Mouse (Mus musculus) lung, postnatal 0 days (tissue): ENCODE data around the gene Dtd2. TPM values are rescaled to one million over a fixed set of nuclear protein-coding genes. Genes with fewer than 3 reads are reported as not detected.

Experiments used
- ATAC-seq: fragments of 200-750 bp; cut with Nextera tagmentation; 2 replicates; pipeline ENCODE4 v1.8.0; 2017; ENCODE audit warnings: moderate library complexity
- DNase-seq: peaks from one replicate; pipeline ENCODE4 v3.0.0-alpha.2; 2016; ENCODE audit warnings: low spot score
- H3K27ac ChIP-seq: fragments of 300-500 bp; sonication (generic); 2 replicates; pipeline ENCODE4 v1.5.1; 2014; ENCODE audit warnings: antibody characterized with exemption, mild to moderate bottlenecking, low read length, mixed read lengths
- H3K27me3 ChIP-seq: fragments of 300-500 bp; sonication (generic); replicated peaks from 2 replicates; pipeline ENCODE4 v1.6.1; 2014; ENCODE audit warnings: low read length, mixed read lengths; ENCODE audit not compliant: insufficient read depth
- H3K36me3 ChIP-seq: fragments of 300-500 bp; sonication (generic); 2 replicates; pipeline ENCODE4 v1.6.1; 2014; ENCODE audit warnings: low read length, mixed read lengths; ENCODE audit not compliant: insufficient read depth
- H3K4me1 ChIP-seq: fragments of 300-500 bp; sonication (generic); 2 replicates; pipeline ENCODE4 v1.6.1; 2014; ENCODE audit warnings: antibody characterized with exemption, low read depth, low read length, mixed read lengths; ENCODE audit not compliant: insufficient read depth
- H3K4me2 ChIP-seq: fragments of 300-500 bp; sonication (generic); replicated peaks from 2 replicates; pipeline ENCODE4 v1.6.1; 2014; ENCODE audit warnings: low read depth, mild to moderate bottlenecking, low read length, moderate library complexity, mixed read lengths
- H3K4me3 ChIP-seq: fragments of 300-500 bp; sonication (generic); 2 replicates; pipeline ENCODE4 v1.5.1; 2014; ENCODE audit warnings: low read depth, low read length
- H3K9ac ChIP-seq: fragments of 300-500 bp; sonication (generic); replicated peaks from 2 replicates; pipeline ENCODE4 v1.6.1; 2014; ENCODE audit warnings: low read depth, mild to moderate bottlenecking
- H3K9me3 ChIP-seq: fragments of 300-500 bp; sonication (generic); 2 replicates; pipeline ENCODE4 v1.6.1; 2016; ENCODE audit warnings: low read length, mixed read lengths
- CTCF ChIP-seq: IDR thresholded peaks from 2 replicates; pipeline ENCODE4 v1.5.1; 2016; ENCODE audit warnings: antibody characterized with exemption, mild to moderate bottlenecking
- EP300 ChIP-seq: IDR thresholded peaks from 2 replicates; pipeline ENCODE4 v1.6.1; 2016; ENCODE audit warnings: antibody characterized with exemption, mild to moderate bottlenecking, control low read depth
- WGBS: fragments of 180-500 bp; shearing (Covaris S2); extraction: QIAGEN DNeasy Blood & Tissue Kit; methylation state at CpG from one replicate; pipeline ENCODE4 v1.1.7; 2014; 5-methylcytosine and 5-hydroxymethylcytosine counted together
- polyA plus RNA-seq: library from polyadenylated mRNA; unstranded; fragments of >200 nt; fragmentation: Nextera tagmentation; extraction: Ambion mirVana; gene quantifications from 2 replicates; pipeline ENCODE4 v1.2.1, GENCODE M21; 2015

Dtd2 gene
- polyA plus RNA-seq, 1 experiment from 2014 or later = 20.1 TPM

DNA sequence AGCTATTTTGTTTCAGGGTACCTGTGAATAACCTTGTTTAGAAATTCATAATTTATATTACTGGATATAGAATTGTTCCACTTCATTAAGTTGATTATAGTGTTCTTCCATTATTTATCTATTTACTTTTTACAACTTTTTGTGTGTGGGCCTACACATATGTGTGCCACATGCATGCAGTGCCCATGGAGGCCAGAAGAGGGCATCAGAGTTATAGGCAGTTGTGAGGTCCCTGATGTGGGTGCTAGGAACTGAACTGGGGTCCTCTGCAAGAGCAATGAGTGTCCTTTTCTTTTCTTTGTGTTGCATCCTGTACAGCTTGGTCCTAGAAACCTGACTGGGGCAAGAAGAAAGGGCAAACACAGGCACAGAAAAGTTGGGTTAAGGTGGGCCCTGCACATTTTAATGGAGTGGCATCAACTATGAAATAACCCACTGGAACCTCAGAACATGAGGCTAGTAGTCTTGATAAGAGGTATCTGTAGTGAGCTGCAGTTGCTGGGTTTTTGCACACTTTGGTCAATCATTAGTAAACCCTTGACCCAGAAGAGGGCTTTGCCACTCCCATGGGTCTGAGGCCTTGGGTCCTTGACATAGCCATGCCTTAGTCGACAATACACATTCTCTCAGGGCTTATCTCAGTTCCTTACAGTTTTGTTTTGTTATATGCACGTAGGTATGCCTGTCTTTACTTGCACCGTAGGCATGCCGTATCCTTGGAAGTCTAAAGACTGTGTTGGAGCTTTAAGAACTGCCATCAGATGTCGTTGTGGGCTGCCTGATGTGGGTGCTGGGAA is 33.8 kb downstream of the Dtd2 start:
- no peak for ATAC-seq
- TF ChIP-seq EP300 (no peak), CTCF (peak; percentile 52)
- no peak for DNase-seq
- no peaks in the 10 kb centered on the region for H3K9me3 ChIP-seq
- no peak overlapping the region for H3K4me2 ChIP-seq
- 73% methylated on average over 5 of the region's 5 CpGs for WGBS
- H3K9ac ChIP-seq = no peak overlapping the region
- H3K4me3 ChIP-seq = no peak overlapping the region
- H3K27me3 ChIP-seq = no peaks in the 10 kb centered on the region
- no peak overlapping the region for H3K27ac ChIP-seq
- H3K36me3 ChIP-seq = no peaks in the 10 kb centered on the region
- no peaks in the 10 kb centered on the region for H3K4me1 ChIP-seq

DNA sequence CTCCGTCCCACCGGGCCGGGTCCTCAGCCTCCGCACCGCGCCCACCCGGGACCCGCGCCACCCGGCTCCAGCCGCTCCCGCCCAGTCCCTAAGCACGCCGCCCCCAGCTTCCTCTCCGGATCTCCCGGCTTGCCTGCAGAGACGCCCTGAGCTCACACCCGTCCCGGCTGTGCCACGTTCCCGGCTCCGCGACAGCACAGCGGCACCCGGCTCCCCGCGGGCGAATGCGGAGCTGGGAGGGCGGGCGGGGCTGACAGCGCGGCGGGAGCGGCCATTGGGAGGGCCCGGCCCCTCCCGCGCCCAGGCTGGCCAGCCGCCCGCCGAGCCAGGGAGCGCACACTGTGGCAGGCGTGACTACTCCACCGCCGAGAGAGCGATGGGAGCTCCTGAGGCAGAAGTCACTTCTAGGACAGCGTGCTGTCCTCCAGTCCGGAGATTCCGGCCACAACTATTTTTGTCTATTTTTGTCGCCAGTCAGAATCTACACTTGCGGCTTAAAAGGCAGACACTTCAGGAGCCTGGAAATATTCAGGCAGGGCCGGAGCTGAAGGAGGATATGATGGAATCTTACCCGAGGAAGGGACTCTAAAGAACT is 35.1 kb downstream of the Dtd2 start, which contains the start of gene Heatr5a:
Heatr5a (minus strand) TSS at position 252 of the 595 bp plus-strand sequence.
- WGBS = under 1% methylated on average over 29 of the region's 53 CpGs
- H3K36me3 ChIP-seq = no peaks in the 10 kb centered on the region
- TF ChIP-seq EP300 (no peak), CTCF (no peak)
- ATAC-seq = peak; percentile 98
- no peaks in the 10 kb centered on the region for H3K27me3 ChIP-seq
- peak within 1 kb of the TSS; percentile 73 for H3K4me2 ChIP-seq
- H3K27ac ChIP-seq = peak within 1 kb of the TSS; percentile 92
- no peaks in the 10 kb centered on the region for H3K9me3 ChIP-seq
- peak within 1 kb of the TSS; percentile 80 for H3K9ac ChIP-seq
- peak; percentile 95 for DNase-seq
- no peaks in the 10 kb centered on the region for H3K4me1 ChIP-seq
- peak within 1 kb of the TSS; percentile 99 for H3K4me3 ChIP-seq

DNA sequence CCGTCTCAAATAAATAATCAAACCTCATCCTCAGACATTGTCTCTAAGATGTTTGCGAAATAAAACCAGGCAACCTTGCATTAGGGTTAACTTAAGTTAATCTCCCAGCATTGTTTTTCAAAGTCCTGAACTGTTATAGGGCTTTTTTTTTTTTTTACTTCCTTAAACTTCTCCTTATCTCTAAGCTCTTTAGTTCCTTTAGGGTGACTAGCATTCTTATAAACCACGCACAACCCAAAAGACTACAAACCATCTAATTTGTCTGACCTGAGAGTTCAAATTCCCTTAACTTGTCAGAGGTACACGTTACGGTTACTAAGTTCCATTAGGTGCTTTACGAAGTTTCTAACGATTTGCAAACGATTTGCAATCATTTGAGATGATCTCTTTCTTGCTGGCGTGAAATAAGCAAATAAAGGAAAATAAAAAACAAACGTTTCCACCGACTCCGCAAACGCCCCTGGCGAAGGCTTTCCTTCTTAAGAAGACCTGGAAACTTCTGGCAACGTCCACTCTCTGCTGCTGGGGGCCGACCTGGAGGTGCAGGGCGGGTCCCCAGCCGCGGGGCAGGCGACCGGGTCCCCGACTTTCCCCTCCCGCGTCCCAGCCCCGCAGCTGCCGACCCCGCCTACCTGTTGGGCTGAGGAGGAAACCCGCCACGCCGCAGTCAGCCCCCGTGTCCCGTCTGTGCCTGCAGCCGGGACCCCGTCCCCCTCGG is 35.8 kb downstream of the Dtd2 start:
- Histone ChIP-seq H3K36me3 (no peaks in the 10 kb centered on the region), H3K9ac (peak overlapping the region; percentile 80), H3K4me2 (peak overlapping the region; percentile 73), H3K27me3 (no peaks in the 10 kb centered on the region), H3K4me3 (peak overlapping the region; percentile 99), H3K9me3 (no peaks in the 10 kb centered on the region), H3K27ac (peak overlapping the region; percentile 92), H3K4me1 (no peaks in the 10 kb centered on the region)
- ATAC-seq = peak; percentile 59
- 1% methylated on average over 30 of the region's 35 CpGs for WGBS
- peak; percentile 61 for DNase-seq
- TF ChIP-seq CTCF (no peak), EP300 (no peak)

DNA sequence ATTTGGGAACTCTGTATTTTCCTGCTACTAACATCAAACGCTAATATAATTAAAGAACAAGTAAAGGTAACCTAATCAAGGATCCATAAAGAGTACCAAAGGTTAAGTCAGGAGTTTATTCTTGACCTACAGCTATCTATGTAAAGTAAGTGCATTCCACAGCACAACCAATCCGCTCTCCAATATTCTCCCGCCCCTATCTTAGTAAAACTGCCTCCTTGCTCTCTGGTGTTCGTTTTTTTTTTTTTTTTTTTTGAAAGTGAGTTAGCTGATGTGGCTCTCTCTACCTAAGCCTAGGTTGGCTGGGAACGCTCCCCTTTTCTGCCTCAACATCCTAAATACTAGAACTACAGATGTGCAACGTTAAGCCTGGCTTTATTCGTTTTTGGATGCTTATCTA is 36.4 kb downstream of the Dtd2 start:
- H3K4me3 ChIP-seq = peak overlapping the region; percentile 99; the same call in 1 of the 2 replicates
- no peak overlapping the region for H3K9ac ChIP-seq
- H3K4me1 ChIP-seq = no peaks in the 10 kb centered on the region
- no peak overlapping the region for H3K27ac ChIP-seq
- H3K4me2 ChIP-seq = peak overlapping the region; percentile 73
- H3K36me3 ChIP-seq = no peaks in the 10 kb centered on the region
- ATAC-seq = no peak
- no peak for TF ChIP-seq EP300
- no peak for TF ChIP-seq CTCF
- H3K27me3 ChIP-seq = no peaks in the 10 kb centered on the region
- DNase-seq = no peak
- H3K9me3 ChIP-seq = no peaks in the 10 kb centered on the region
- WGBS = 17% methylated on average over 7 of the region's 7 CpGs

DNA sequence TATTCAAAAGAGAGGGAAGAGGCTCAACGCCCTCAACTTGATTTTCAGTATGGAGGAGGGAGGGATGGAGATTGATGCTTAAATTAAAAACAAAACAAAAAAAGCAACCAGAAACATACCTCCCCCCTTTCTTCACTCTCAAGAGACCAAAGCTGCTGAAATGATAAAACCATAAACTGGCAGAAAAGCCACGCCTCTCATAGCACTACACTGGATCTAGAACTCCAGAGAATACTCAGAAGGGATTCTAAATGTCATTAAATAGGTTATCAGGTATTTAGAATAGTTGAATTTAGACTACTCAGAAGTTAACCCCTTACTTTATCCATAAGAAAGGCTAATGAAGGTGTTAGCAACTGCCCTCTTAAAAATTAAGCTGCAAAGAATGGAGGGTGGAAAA is 37.2 kb downstream of the Dtd2 start:
- no peak for ATAC-seq
- H3K4me1 ChIP-seq = no peaks in the 10 kb centered on the region
- no peak overlapping the region for H3K9ac ChIP-seq
- no peak for DNase-seq
- no peak overlapping the region for H3K27ac ChIP-seq
- no peaks in the 10 kb centered on the region for H3K27me3 ChIP-seq
- no peaks in the 10 kb centered on the region for H3K9me3 ChIP-seq
- no peak overlapping the region for H3K4me3 ChIP-seq
- no peak overlapping the region for H3K4me2 ChIP-seq
- 86% methylated on average over 2 of the region's 2 CpGs for WGBS
- H3K36me3 ChIP-seq = no peaks in the 10 kb centered on the region
- TF ChIP-seq CTCF = no peak
- TF ChIP-seq EP300 = no peak

DNA sequence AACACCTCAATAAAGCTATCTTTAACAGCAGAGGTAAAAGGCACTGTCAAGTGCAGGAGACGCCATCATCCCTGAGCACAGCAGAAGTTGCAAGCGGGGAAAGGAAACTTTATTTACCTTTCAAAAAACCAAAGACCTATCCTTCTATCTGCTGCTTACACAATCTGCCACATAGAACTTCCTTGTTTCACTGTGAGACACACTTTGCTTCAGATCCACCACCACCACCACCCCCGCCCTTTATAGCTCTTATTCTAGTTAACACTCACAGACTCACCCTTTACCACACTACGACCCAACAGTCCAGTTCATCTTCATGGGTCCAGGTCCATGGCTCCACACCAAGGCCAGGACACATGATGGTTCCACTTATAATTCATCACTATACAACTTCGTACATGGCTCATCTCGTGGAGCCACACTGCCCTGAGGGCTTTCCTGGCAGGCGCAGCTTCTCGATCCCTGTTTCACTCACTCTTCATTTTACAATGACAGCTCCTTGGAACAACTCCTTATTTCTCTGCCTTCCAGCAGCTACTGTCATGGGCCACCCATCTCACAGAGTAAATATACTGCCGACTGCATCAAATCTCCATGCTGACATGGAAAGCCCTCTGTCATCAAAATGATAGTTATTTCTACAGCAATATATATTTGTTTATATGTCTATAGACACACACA is 38.2 kb downstream of the Dtd2 start:
- Histone ChIP-seq H3K36me3 (no peaks in the 10 kb centered on the region), H3K9ac (no peak overlapping the region), H3K4me3 (no peak overlapping the region), H3K4me2 (no peak overlapping the region), H3K27ac (no peak overlapping the region), H3K27me3 (no peaks in the 10 kb centered on the region), H3K9me3 (no peaks in the 10 kb centered on the region), H3K4me1 (no peaks in the 10 kb centered on the region)
- WGBS = 70% methylated on average over 9 of the region's 9 CpGs
- ATAC-seq = no peak
- peak; percentile 20 for DNase-seq
- no peak for TF ChIP-seq EP300
- TF ChIP-seq CTCF = no peak
